Mouse (Mus musculus) cerebellum, postnatal 36 days (tissue): ENCODE data around the gene Wdr20rt.
A peak's percentile ranks its signal among the peaks of the same experiment; 100 is the strongest.
"Not testable (repeated sequence)": the region's sequence is repeated elsewhere in the genome, so short reads cannot be mapped to it uniquely, and the experiment has no call there.

ENCODE experiments used
- DNase-seq, 2 experiments: peaks; one replicate each; pipeline ENCODE4 v3.0.0; 2021 to 2022; ENCODE audit warnings: mixed read lengths in 2 of 2

Wdr20rt gene

DNA sequence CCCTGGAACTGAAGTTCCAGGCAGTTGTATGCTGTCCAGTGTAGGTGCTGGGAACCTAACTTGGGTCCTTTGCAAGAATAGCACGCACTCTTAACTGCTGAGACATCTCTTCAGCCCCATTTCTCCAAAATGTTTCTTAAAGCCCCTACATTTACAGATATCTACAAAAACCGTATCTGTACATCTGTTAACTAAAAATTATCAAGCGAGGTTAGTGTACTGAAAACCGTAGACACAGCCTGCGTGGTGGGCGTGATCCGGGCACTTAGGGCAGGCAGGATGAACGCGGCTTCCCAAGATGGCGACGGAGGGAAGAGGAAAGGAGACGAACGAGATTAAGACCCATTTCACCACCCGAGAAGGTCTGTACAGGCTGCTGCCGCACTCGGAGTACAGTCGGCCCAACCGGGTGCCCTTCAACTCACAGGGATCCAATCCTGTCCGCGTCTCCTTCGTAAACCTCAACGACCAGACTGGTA, at the start of gene Wdr20rt:
Wdr20rt (plus strand) TSS at position 51 of the 479 bp plus-strand sequence.
- DNase-seq = no peak

DNA sequence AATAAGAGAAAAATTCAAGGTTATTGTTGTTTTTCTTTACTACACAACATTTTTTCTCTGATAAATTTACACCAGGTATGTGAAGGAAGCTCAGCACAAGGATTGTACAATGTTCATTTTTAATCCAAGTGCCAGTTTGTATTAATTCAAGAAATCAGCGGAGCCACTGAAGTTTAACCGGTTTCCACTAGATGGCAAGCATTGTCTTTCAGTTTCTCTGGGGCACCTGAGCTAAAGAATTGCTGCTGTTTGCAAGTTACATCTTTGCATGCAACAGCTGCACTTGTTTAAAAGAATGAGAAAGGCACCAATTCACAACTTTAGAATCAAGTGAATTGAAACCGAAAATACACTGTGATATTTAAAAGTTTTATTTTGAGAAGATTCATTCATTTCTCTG, 38.0 kb upstream of the Wdr20rt start:
- no peak for DNase-seq

DNA sequence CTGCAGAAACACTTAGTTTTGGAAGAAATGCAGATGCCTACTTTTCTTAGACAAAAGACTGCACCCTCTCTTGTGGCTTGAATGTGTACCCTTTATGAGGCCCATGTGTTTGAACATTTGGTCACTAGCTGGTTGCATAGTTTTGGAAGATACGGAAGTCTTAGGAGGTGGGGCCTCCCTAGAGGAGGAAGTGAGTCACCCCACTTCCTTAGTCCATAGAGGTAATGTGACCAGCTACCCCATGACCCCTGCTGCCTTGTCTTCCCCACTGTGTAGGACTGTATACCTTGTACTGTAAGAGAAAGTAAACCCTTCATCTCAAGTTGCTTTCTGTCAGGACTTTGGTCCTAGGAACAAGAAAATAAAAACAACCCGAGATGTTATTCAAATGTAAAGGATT, 36.1 kb upstream of the Wdr20rt start:
- no peak for DNase-seq

DNA sequence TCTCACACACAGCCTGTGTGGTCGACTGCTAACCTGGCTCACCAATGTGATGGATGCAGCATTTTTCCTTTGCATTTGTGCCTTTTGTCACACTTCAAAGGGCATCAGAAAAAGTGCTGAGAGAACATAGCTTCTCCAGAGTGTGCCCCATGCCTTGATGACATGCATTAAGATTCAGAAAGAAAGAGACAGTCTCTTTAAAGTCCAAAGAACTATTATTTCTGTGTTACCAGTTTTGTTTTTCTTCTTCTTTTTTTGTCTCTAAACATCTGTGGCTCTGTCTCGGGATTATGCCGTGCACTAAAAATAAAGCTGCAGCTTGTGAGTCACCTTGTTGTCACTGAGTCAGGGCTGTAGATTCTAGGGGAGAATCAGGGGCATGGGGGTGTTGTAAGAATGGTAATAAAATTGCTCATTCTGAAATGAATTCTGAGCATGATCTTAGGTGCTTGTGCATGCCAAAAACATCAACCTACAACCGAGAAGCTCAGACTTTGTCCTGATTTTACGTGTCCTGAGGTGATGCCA, 31.2 kb upstream of the Wdr20rt start:
- DNase-seq = no peak

DNA sequence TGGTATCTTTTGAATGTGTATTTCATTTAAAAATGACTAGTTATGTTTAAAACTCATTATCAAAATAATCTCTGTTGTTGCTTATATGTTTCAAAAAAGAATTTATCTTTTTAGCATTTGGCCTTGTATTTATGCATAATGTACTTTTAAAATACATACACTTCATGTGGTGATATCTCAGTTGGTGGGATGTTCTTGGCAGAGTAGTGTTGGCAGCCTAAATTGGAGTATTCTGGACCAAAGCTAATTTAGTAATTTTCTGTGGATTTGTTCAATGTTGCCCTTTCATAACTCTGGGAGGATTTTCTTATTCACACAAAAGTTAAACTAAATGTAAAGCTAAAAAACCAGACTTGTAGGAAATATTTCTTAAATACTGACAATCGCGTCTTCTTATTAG, 23.5 kb upstream of the Wdr20rt start:
- peak in 1 of 2 experiments; percentile 15 for DNase-seq

DNA sequence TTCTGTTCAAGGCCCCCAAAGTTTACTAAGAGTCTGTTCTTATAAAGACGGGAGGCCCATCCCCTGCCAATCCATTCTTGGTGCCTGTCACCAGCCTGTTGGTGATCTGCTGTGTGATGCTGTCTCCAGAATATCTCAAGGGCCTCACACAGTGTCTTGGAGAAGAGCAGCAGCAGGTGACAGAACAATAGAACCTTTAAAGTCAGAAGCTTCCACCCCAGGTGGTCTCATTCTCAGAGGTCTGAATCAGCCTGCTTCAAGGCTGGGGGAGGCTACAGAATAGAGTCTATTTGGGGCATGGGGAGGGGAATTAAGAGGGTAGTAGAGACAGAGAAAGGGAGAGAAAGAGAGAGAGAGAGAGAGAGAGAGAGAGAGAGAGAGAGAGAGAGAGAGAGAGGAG, 18.9 kb upstream of the Wdr20rt start:
- no peak for DNase-seq

DNA sequence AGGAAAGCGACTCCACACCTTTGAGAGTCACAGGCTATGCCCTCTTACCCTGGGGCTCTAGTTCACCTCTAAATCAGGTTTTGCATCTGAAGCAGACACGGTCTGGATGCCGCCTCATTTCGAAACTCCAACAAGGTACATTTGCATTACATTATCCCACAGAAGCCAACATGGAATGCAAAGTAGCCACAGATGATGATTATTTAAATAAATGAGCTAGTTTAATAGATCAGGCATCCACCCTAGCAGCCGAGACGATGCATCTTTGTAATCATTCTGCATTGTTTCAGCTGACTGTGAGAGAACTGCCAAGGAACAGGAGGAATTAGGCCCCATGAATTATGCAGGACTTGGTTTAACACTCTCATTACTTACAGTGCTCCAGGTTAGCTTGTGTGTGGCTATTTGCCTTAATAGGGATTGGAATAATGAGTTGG, 8.9 kb upstream of the Wdr20rt start:
- DNase-seq = no peak

DNA sequence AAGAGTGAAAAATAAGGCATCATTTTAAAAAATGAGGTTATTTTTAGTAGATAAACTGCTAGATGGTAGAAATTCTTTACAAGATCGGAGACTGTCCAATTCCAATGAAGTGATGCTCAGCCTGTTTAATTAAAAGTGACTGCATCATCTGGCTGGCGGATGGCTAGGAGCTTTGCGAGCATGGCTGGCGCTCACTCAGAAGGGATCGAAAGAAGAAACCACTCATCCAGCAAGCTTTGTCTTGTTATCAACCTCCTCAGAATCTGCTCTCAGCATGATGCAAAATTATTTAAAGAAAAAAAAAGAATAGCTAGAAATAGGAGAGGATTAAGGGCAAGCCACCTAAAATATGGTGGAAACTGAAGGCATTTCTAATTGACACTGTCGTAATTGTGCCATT, 3.3 kb downstream of the Wdr20rt start:
- DNase-seq = no peak

DNA sequence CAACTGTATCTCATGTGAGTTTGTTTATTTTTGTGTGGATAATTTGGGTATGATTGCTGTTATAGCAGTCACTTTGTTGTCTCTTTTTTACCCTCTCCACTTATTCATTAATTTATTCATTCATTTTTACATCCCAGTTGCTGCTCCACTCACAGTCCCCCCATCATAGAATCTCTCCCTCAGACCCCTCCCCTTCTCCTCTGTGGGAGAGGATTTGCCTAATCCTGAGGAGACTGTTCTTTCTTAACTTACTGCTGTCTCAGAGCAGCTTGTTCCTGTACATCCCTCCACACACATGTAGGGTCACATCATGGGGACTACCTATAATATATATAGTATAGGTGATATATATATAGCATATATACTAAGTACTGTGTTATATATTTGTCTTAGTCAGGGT, 3.7 kb downstream of the Wdr20rt start:
- no peak for DNase-seq

DNA sequence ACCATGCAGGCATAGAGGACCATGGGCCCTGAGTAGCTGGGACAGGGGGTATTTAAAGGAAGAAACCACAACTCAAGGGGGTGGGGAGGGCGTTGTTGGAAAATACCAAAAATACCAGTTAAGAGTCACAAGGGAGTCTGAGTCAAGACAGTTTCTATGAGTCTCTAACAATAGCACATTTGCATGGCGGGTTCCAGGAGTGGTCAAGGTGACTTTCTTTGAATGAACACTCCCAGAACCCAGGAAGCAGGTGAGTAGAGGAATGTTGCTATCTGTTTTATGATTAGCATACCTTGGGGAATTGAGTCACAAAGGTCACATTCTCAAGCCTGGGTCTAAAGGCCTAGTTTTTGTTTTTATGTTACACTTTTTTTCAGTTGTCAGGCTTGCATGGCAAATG, 7.5 kb downstream of the Wdr20rt start:
- DNase-seq = not testable (repeated sequence)

DNA sequence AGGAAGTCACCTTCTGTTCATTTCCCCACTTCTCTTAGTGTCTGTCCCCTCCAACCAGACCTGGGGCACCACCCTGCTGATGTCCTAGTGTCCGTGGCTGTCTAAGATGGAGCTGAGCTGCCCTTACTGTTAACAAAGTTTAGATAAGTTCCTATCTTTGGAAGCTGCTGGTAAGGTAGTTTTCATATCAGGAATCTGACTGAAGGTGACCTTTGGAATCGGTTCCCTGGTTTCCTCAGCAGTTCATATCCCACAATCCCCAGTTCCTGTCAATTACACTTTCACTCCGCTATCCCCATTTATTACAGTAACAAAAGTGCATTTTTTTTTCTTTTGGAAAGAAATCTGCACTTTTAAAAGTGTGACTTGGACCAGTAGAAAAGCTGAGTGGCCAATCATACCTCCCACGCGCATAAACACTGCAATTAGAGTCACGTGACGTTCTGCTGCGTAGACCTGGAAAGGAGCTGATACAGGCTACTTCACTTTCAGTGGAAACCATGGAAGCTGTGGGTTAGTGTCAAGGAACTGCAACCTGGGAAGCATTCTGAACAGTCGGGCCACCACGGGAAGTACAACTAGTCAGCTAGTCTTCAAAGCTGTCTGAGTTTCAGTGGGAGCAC, 24.9 kb downstream of the Wdr20rt start:
- DNase-seq = no peak

DNA sequence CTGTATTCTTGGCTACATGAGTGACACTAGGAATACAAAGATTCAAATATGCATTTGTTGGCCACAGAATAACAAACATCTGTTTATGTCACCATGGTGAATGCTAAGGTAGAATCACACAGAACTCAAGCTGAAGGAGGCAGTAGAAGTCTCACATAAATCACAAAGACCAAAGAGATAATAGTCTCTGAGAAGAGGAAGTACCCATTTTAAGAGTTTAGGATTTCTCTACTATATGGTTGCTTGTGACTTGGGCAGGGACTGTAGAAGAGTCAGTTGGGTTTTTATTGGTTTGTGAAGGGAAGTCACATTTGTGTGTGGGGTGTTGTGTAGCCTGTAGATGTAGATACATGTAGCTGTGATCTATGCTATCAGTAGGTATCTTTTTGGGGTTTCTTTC, 31.6 kb downstream of the Wdr20rt start:
- DNase-seq = no peak

DNA sequence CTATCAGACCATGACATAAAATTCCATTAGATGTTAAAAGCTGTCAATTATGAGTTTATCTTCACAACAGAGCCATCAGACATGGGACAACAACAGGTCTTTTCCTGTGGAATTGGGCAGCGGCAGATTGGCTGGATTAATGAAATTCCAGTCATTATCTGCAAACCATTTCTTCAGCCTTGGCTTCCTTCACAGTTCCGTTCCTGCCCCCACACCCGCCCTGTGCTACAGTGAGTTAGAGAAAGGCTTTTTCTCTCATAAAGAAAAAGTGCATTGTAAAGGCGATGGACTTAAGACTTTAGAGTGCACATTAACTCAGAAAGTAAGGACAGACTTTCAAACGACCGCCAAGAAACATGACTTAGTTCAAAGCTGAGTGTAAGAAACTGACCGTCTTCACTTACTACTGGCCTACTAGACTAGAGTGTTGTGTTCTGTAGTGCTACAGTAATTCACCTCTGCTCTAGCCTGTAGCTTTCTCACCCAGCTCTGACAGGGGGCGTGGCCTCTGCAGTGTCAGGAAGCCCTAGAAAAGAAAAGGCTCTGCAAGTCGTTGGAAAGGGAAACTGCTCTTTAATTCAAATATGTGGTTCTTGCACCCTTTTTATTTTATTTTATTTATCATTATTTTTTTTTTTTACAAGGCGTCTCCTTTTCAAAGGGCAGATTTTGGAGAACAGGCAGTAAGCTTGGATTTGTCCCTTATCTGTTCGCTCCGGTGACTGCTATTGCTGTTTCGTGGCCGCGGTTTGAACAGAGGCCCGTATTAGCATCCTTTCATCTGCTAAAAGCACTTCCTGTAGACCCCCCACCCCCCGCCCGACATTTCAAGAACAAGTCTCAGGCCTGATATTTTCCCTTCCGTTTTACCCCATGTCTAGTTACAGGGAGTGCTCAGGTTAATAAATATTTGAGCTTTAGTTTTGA, 33.2 kb downstream of the Wdr20rt start:
- no peak for DNase-seq

DNA sequence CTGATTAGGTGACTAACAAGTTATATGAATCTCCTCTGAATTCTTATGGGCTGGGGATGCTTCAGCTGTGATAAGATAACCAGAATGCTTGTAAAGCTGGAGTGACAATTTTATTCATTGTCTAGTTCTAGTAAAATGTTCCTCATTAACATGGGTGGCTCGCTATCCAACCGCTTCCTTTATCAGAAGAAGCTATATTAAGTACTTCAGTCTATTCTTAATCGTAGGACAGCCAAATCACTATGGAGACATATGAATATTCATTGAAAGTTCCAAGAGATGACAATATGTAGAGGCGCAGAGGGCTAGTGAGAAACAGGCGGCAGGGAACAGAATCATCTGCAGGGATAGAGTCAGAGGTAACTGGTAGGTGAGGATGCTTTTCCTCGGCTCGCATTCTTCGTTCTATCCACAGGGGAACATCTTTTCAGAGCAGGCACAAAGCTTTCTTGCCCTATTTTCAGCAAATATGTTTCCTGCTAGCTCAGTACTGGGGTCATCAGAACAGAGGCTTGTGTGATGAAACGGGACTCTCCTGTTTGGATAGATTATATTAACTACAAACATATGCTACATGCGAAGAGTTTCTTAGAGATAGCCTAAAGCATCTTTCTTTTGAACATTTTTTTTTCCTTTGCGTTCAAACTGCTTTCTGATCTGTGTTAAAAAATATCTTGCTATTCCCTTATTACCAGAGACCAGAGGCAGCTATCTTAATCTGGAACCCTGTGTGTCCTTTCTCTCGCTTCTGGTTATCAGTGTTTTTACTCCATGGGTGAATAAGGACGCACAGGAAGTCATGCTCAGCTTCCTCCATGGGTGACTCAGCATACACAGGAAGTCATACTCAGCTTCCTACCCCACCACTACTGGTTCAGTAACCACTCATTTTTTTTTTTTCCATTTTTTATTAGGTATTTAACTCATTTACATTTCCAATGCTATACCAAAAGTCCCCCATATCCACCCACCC, 34.1 kb downstream of the Wdr20rt start:
- DNase-seq = no peak

DNA sequence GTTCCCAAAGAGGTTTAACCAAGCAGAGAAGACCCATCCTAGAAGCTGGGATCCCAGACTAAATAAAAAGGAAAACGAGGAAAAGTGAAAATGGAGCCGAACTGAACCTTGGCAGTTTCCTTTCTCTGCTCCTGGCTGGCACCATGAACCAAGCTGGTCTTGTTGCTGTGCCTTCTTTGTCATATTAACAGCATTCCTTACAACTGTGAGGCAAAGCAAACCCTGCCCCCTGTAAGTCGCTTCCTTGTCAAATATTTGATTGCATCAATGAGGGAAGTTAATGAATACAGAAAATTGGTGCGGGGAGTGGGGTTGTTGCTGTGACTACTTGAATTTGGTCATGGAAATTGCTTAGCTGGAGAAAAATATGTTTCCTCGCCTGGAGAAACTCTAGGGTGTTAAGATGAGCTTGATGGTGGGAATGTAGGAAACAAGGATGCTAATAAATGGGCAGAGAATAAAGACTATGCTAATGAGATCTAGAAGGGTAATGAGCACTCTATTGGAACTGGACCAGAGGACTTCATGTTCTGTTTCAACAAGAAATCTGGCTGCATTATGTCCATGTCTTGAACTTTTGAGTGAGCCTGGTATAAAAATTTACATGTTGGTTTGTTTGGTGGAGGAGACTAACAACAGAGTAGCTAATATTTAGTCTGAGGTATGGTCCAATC, 43.1 kb downstream of the Wdr20rt start:
- DNase-seq = no peak

DNA sequence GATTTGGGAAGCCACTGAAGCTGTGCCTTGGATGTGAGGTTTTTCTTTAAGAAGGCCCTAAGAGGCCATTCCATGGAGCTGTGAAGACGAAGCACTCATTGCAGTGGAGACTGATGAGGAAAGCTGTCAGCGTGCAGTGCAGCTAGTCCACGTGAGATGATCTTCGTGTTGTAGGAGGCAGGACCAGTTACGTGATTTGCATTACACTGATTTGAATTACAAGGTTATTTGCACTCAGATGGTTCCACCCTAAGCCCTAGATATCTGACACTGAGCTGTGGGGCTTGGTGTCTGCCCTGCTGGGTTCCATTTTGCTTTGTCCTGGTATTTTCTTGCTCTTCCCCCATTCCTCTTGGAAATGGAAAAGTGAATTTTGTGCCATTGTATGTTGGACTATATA, 44.1 kb downstream of the Wdr20rt start:
- DNase-seq = no peak

DNA sequence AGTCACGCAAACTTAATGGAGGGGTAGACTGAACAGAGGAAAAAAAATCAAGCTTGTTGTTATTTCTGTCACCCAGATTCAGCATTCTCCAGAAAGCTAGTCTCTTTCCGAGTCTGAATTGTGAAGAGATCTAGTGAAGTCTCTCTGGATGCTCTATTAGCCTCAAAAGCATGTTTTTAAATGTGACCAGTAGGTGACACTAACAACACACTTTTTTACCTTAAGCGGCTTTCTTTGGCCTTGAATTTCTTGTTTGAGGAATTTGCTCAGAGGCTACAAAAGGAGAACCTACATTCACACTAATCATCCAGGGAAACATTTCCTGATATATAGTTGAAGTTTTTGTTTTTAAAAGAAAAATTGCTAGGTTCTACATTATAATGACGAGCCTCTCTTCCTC, 48.5 kb downstream of the Wdr20rt start:
- no peak for DNase-seq
